Mouse (Mus musculus): ENCODE data around the gene Ets1. TPM values are rescaled to one million over a fixed set of nuclear protein-coding genes. Genes with fewer than 3 reads are reported as not detected.

The Ets1 gene
- polyA plus RNA-seq, 1 experiment from 2014 or later: 115 TPM

- 0 out of 2 replicates have a peak overlapping the region, but pooled peaks have one; percentile 4 for H3K4me2 ChIP-seq (ENCODE audit: low read depth, low read length)
- H3K36me3 ChIP-seq (ENCODE audit: control insufficient read depth, insufficient read depth, low read length): 0 out of 2 replicates have a peak, but pooled peaks cover 4% of the 10 kb centered on the region
- H3K9me3 ChIP-seq (ENCODE audit: control insufficient read depth, low read length): no peaks in the 10 kb centered on the region
- WGBS: 26% methylated on average over 4 of the region's 4 CpGs
- no peak overlapping the region for H3K4me3 ChIP-seq (ENCODE audit: low read length)
- ATAC-seq (ENCODE audit: low read depth): no peak
- no peak overlapping the region for H3K27ac ChIP-seq (ENCODE audit: low read length)
- no peaks in the 10 kb centered on the region for H3K27me3 ChIP-seq (ENCODE audit: control insufficient read depth, insufficient read depth, low read depth, low read length)
- peaks cover 59% of the 10 kb centered on the region for H3K4me1 ChIP-seq (replicated peaks; ENCODE audit: control insufficient read depth, insufficient read depth, low read length)
- no peak overlapping the region for H3K9ac ChIP-seq (ENCODE audit: low read length)
Measured at GRCm38 (mm10) chr9:32702836-32703395, 66.9 kb downstream of the Ets1 start.

GRCm38 (mm10) chr9:32703976-32704745 lies 68.1 kb downstream of the Ets1 start:
- Histone ChIP-seq H3K9ac (ENCODE audit: low read length) (no peak overlapping the region), H3K27me3 (ENCODE audit: control insufficient read depth, insufficient read depth, low read depth, low read length) (no peaks in the 10 kb centered on the region), H3K27ac (ENCODE audit: low read length) (peak overlapping the region; percentile 27; the same call in 1 of the 2 replicates), H3K4me3 (ENCODE audit: low read length) (no peak overlapping the region), H3K4me2 (ENCODE audit: low read depth, low read length) (no peak overlapping the region), H3K36me3 (ENCODE audit: control insufficient read depth, insufficient read depth, low read length) (0 out of 2 replicates have a peak, but pooled peaks cover 4% of the 10 kb centered on the region), H3K9me3 (ENCODE audit: control insufficient read depth, low read length) (no peaks in the 10 kb centered on the region), H3K4me1 (replicated peaks; ENCODE audit: control insufficient read depth, insufficient read depth, low read length) (peaks cover 70% of the 10 kb centered on the region)
- no peak for ATAC-seq (ENCODE audit: low read depth)
- 73% methylated on average over 7 of the region's 7 CpGs for WGBS

GRCm38 (mm10) chr9:32705827-32706478 lies 69.9 kb downstream of the Ets1 start:
- H3K9ac ChIP-seq (ENCODE audit: low read length): no peak overlapping the region
- peak overlapping the region; percentile 47 for H3K27ac ChIP-seq (ENCODE audit: low read length)
- no peaks in the 10 kb centered on the region for H3K27me3 ChIP-seq (ENCODE audit: control insufficient read depth, insufficient read depth, low read depth, low read length)
- WGBS: 42% methylated on average over 9 of the region's 9 CpGs
- no peaks in the 10 kb centered on the region for H3K9me3 ChIP-seq (ENCODE audit: control insufficient read depth, low read length)
- H3K4me3 ChIP-seq (ENCODE audit: low read length): no peak overlapping the region
- peak; percentile 65 for ATAC-seq (ENCODE audit: low read depth)
- H3K36me3 ChIP-seq (ENCODE audit: control insufficient read depth, insufficient read depth, low read length): 0 out of 2 replicates have a peak, but pooled peaks cover 4% of the 10 kb centered on the region
- peaks cover 77% of the 10 kb centered on the region for H3K4me1 ChIP-seq (replicated peaks; ENCODE audit: control insufficient read depth, insufficient read depth, low read length)
- H3K4me2 ChIP-seq (ENCODE audit: low read depth, low read length): peak overlapping the region; percentile 16; the same call in 1 of the 2 replicates

GRCm38 (mm10) chr9:32707436-32707835 lies 71.4 kb downstream of the Ets1 start:
- H3K36me3 ChIP-seq (ENCODE audit: control insufficient read depth, insufficient read depth, low read length): 0 out of 2 replicates have a peak, but pooled peaks cover 2% of the 10 kb centered on the region
- H3K4me2 ChIP-seq (ENCODE audit: low read depth, low read length): no peak overlapping the region
- no peak for ATAC-seq (ENCODE audit: low read depth)
- H3K9ac ChIP-seq (ENCODE audit: low read length): no peak overlapping the region
- 48% methylated on average over 3 of the region's 3 CpGs for WGBS
- H3K4me1 ChIP-seq (replicated peaks; ENCODE audit: control insufficient read depth, insufficient read depth, low read length): peaks cover 78% of the 10 kb centered on the region
- no peaks in the 10 kb centered on the region for H3K27me3 ChIP-seq (ENCODE audit: control insufficient read depth, insufficient read depth, low read depth, low read length)
- H3K9me3 ChIP-seq (ENCODE audit: control insufficient read depth, low read length): no peaks in the 10 kb centered on the region
- no peak overlapping the region for H3K27ac ChIP-seq (ENCODE audit: low read length)
- no peak overlapping the region for H3K4me3 ChIP-seq (ENCODE audit: low read length)

GRCm38 (mm10) chr9:32708491-32708890 lies 72.5 kb downstream of the Ets1 start:
- 43% methylated on average over 6 of the region's 6 CpGs for WGBS
- no peak for ATAC-seq (ENCODE audit: low read depth)
- Histone ChIP-seq H3K27me3 (ENCODE audit: control insufficient read depth, insufficient read depth, low read depth, low read length) (no peaks in the 10 kb centered on the region), H3K9ac (ENCODE audit: low read length) (no peak overlapping the region), H3K36me3 (ENCODE audit: control insufficient read depth, insufficient read depth, low read length) (0 out of 2 replicates have a peak, but pooled peaks cover 2% of the 10 kb centered on the region), H3K4me2 (ENCODE audit: low read depth, low read length) (no peak overlapping the region), H3K27ac (ENCODE audit: low read length) (no peak overlapping the region), H3K9me3 (ENCODE audit: control insufficient read depth, low read length) (no peaks in the 10 kb centered on the region), H3K4me1 (replicated peaks; ENCODE audit: control insufficient read depth, insufficient read depth, low read length) (peaks cover 83% of the 10 kb centered on the region), H3K4me3 (ENCODE audit: low read length) (no peak overlapping the region)

GRCm38 (mm10) chr9:32709359-32709758 lies 73.3 kb downstream of the Ets1 start:
- peak; percentile 54 for ATAC-seq (ENCODE audit: low read depth)
- peaks cover 85% of the 10 kb centered on the region for H3K4me1 ChIP-seq (replicated peaks; ENCODE audit: control insufficient read depth, insufficient read depth, low read length)
- WGBS: 6% methylated on average over 5 of the region's 5 CpGs
- H3K4me3 ChIP-seq (ENCODE audit: low read length): no peak overlapping the region
- H3K27me3 ChIP-seq (ENCODE audit: control insufficient read depth, insufficient read depth, low read depth, low read length): no peaks in the 10 kb centered on the region
- peak overlapping the region; percentile 21 for H3K27ac ChIP-seq (ENCODE audit: low read length)
- peak overlapping the region; percentile 26; the same call in 1 of the 2 replicates for H3K4me2 ChIP-seq (ENCODE audit: low read depth, low read length)
- H3K9me3 ChIP-seq (ENCODE audit: control insufficient read depth, low read length): no peaks in the 10 kb centered on the region
- 0 out of 2 replicates have a peak, but pooled peaks cover 2% of the 10 kb centered on the region for H3K36me3 ChIP-seq (ENCODE audit: control insufficient read depth, insufficient read depth, low read length)
- H3K9ac ChIP-seq (ENCODE audit: low read length): no peak overlapping the region

- no peak for ATAC-seq (ENCODE audit: low read depth)
- 0 out of 2 replicates have a peak overlapping the region, but pooled peaks have one; percentile 26 for H3K4me2 ChIP-seq (ENCODE audit: low read depth, low read length)
- no peak overlapping the region for H3K4me3 ChIP-seq (ENCODE audit: low read length)
- peak overlapping the region; percentile 5; the same call in 1 of the 2 replicates for H3K9ac ChIP-seq (ENCODE audit: low read length)
- H3K4me1 ChIP-seq (replicated peaks; ENCODE audit: control insufficient read depth, insufficient read depth, low read length): peaks cover 89% of the 10 kb centered on the region
- peak overlapping the region; percentile 21 for H3K27ac ChIP-seq (ENCODE audit: low read length)
- 55% methylated on average over 17 of the region's 17 CpGs for WGBS
- H3K36me3 ChIP-seq (ENCODE audit: control insufficient read depth, insufficient read depth, low read length): no peaks in the 10 kb centered on the region
- no peaks in the 10 kb centered on the region for H3K9me3 ChIP-seq (ENCODE audit: control insufficient read depth, low read length)
- H3K27me3 ChIP-seq (ENCODE audit: control insufficient read depth, insufficient read depth, low read depth, low read length): no peaks in the 10 kb centered on the region
Measured at GRCm38 (mm10) chr9:32709764-32710734, 74.0 kb downstream of the Ets1 start.

- no peak overlapping the region; the same call in 1 of the 2 replicates for H3K9ac ChIP-seq (ENCODE audit: low read length)
Measured at GRCm38 (mm10) chr9:32710987-32711652, 75.1 kb downstream of the Ets1 start.

More at GRCm38 (mm10) chr9:32710987-32711652, 75.1 kb downstream of the Ets1 start:
- H3K4me3 ChIP-seq (ENCODE audit: low read length): no peak overlapping the region
- peak overlapping the region; percentile 12; the same call in 1 of the 2 replicates for H3K27ac ChIP-seq (ENCODE audit: low read length)
- H3K4me1 ChIP-seq (replicated peaks; ENCODE audit: control insufficient read depth, insufficient read depth, low read length): peaks cover 93% of the 10 kb centered on the region
- H3K36me3 ChIP-seq (ENCODE audit: control insufficient read depth, insufficient read depth, low read length): no peaks in the 10 kb centered on the region
- H3K9me3 ChIP-seq (ENCODE audit: control insufficient read depth, low read length): no peaks in the 10 kb centered on the region
- 45% methylated on average over 12 of the region's 12 CpGs for WGBS
- no peaks in the 10 kb centered on the region for H3K27me3 ChIP-seq (ENCODE audit: control insufficient read depth, insufficient read depth, low read depth, low read length)
- H3K4me2 ChIP-seq (ENCODE audit: low read depth, low read length): no peak overlapping the region
- no peak for ATAC-seq (ENCODE audit: low read depth)
